Mouse (Mus musculus) liver, embryonic 14.5 days (tissue): ENCODE data around the gene Endou. TPM values are rescaled to one million over a fixed set of nuclear protein-coding genes. Genes with fewer than 3 reads are reported as not detected.

ENCODE experiments used
- ATAC-seq: fragments of 200-750 bp; cut with Nextera tagmentation; 2 replicates; pipeline ENCODE4 v1.8.0; 2017; ENCODE audit warnings: moderate number of reproducible peaks, mild to moderate bottlenecking, moderate library complexity; ENCODE audit not compliant: insufficient read depth
- DNase-seq, 3 experiments: peaks; one replicate each; pipeline ENCODE4 v3.0.0-alpha.2; 2012 to 2013; ENCODE audit warnings: low read depth in 3 of 3, low spot score in 3 of 3
- H3K27ac ChIP-seq: fragments of 300-500 bp; sonication (generic); 2 replicates; pipeline ENCODE4 v1.5.1; 2014; ENCODE audit warnings: moderate library complexity, mild to moderate bottlenecking, control low read depth, inconsistent platforms
- H3K27me3 ChIP-seq: fragments of 300-500 bp; sonication (generic); 2 replicates; pipeline ENCODE4 v1.6.1; 2014; ENCODE audit warnings: mild to moderate bottlenecking, low read length, moderate library complexity; ENCODE audit not compliant: control insufficient read depth, insufficient read depth
- H3K36me3 ChIP-seq: fragments of 300-500 bp; sonication (generic); replicated peaks from 2 replicates; pipeline ENCODE4 v1.6.1; 2014; ENCODE audit warnings: low read depth; ENCODE audit not compliant: control insufficient read depth, insufficient read depth
- H3K4me1 ChIP-seq, 2 experiments: fragments of 200-500 bp in 1 of 2; fragments of 300-500 bp in 1 of 2; sonication (generic) in 1 of 2; replicated peaks; 2 replicates each; pipeline ENCODE4 v1.6.1; 2012 to 2014; ENCODE audit warnings: antibody characterized with exemption in 1 of 2, inconsistent platforms in 1 of 2, low read length in 1 of 2; ENCODE audit not compliant: control insufficient read depth in 2 of 2, insufficient read depth in 2 of 2
- H3K4me2 ChIP-seq: fragments of 300-500 bp; sonication (generic); 2 replicates; pipeline ENCODE4 v1.6.1; 2014; ENCODE audit warnings: low read depth, mild to moderate bottlenecking, control low read depth, moderate library complexity
- H3K4me3 ChIP-seq, 2 experiments: fragments of 200-500 bp in 1 of 2; fragments of 300-500 bp in 1 of 2; sonication (generic) in 1 of 2; 2 replicates each; pipeline ENCODE4 v1.5.1; 2012 to 2014; ENCODE audit warnings: low read depth in 2 of 2, low read length in 2 of 2, mild to moderate bottlenecking in 2 of 2, control low read depth in 1 of 2, inconsistent platforms in 1 of 2, moderate library complexity in 1 of 2; ENCODE audit not compliant: insufficient read depth in 1 of 2
- H3K9ac ChIP-seq: fragments of 300-500 bp; sonication (generic); replicated peaks from 2 replicates; pipeline ENCODE4 v1.6.1; 2014; ENCODE audit warnings: mild to moderate bottlenecking, control low read depth, moderate library complexity
- H3K9me3 ChIP-seq: fragments of 300-500 bp; sonication (generic); 2 replicates; pipeline ENCODE4 v1.6.1; 2016; ENCODE audit warnings: low read length, mixed read lengths; ENCODE audit not compliant: control insufficient read depth
- CTCF ChIP-seq: IDR thresholded peaks from 2 replicates; pipeline ENCODE4 v1.5.1; 2016; ENCODE audit warnings: antibody characterized with exemption, low read depth, control low read depth
- EP300 ChIP-seq: IDR thresholded peaks from 2 replicates; pipeline ENCODE4 v1.6.1; 2016; ENCODE audit warnings: antibody characterized with exemption, low read depth
- WGBS: fragments of 180-500 bp; shearing (Covaris S2); extraction: QIAGEN DNeasy Blood & Tissue Kit; methylation state at CpG from one replicate; pipeline ENCODE4 v1.1.7; 2014; ENCODE audit not compliant: insufficient replicate concordance; 5-methylcytosine and 5-hydroxymethylcytosine counted together
- polyA plus RNA-seq, 2 experiments: library from polyadenylated mRNA; depleted of rRNA in 1 of 2; stranded (reverse) in 1 of 2; unstranded in 1 of 2; fragments of >200 nt; fragmentation: Nextera tagmentation in 1 of 2; extraction: Ambion mirVana in 1 of 2; gene quantifications; 2 replicates each; pipeline versions ENCODE4 v1.2.1 to v1.2.3; 2012 to 2014

Endou gene
- polyA plus RNA-seq (2012; rRNA removed) (0.01 and 0.02 TPM in 2 replicates), polyA plus RNA-seq (2014; fragmentation: Nextera tagmentation; extraction: Ambion mirVana) (not detected in 2 replicates)

GRCm38 (mm10) chr15:97731111-97731510 is at the start of gene Endou:
Gene Endou (minus strand): TSS chr15:97731339.
- WGBS: 71% methylated on average over 8 of the region's 8 CpGs
- Histone ChIP-seq H3K9ac (no peak within 1 kb of the TSS), H3K4me2 (no peak within 1 kb of the TSS), H3K9me3 (no peaks in the 10 kb centered on the region), H3K36me3 (no peaks in the 10 kb centered on the region), H3K27me3 (no peaks in the 10 kb centered on the region), H3K4me3 (no peak within 1 kb of the TSS), H3K4me1 (no peaks in the 10 kb centered on the region), H3K27ac (no peak within 1 kb of the TSS)
- no peak for DNase-seq
- TF ChIP-seq EP300 (no peak), CTCF (no peak)
- ATAC-seq: no peak

DNA sequence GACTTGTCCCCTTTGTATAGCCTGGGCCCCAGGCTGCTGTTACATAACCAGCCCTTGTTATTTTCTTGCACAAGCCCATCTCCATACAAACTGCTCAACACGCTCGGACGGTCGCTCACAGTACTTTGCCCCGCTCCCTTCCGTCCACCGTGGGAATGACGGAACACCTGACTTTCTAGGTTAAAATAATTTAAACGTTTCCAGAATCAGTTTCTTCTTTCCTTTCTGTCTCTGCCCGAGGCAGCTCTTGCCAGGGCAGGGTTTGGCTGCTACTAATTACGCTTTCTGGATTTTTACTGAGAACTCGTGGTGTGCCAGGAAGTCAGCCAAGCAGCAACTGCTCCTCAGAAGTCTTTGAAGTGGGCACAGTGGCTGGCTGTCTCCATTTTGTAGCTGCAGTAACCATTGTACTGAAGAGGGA is 49.5 kb upstream of the Endou start:
- Histone ChIP-seq H3K4me3 (no peak overlapping the region), H3K4me2 (no peak overlapping the region), H3K27ac (no peak overlapping the region), H3K4me1 (peaks cover 4 to 14% of the 10 kb centered on the region in 2 experiments), H3K36me3 (no peaks in the 10 kb centered on the region), H3K27me3 (peaks cover 8% of the 10 kb centered on the region), H3K9me3 (no peaks in the 10 kb centered on the region), H3K9ac (no peak overlapping the region)
- ATAC-seq: no peak
- WGBS: 66% methylated on average over 12 of the region's 12 CpGs
- TF ChIP-seq EP300: no peak
- TF ChIP-seq CTCF: no peak
- DNase-seq: no peak

- no peak overlapping the region for H3K4me2 ChIP-seq
- H3K4me3 ChIP-seq: no peak overlapping the region
- no peak overlapping the region for H3K9ac ChIP-seq
- DNase-seq (no peak), ATAC-seq (no peak)
- no peaks in the 10 kb centered on the region for H3K9me3 ChIP-seq
- peaks cover 0 to 9% of the 10 kb centered on the region in 2 experiments; a peak in 2 of 4 replicates for H3K4me1 ChIP-seq
- no peak for TF ChIP-seq EP300
- TF ChIP-seq CTCF: no peak
- no peak overlapping the region for H3K27ac ChIP-seq
- peaks cover 8% of the 10 kb centered on the region for H3K27me3 ChIP-seq
- H3K36me3 ChIP-seq: no peaks in the 10 kb centered on the region
- WGBS: 63% methylated on average over 1 of the region's 1 CpGs
Measured at GRCm38 (mm10) chr15:97779576-97779975, 48.4 kb upstream of the Endou start.

GRCm38 (mm10) chr15:97778311-97779098 is 47.4 kb upstream of the Endou start, which contains the start of gene Slc48a1:
Gene Slc48a1 (plus strand): TSS chr15:97778520.
- 60% methylated on average over 8 of the region's 8 CpGs for WGBS

DNA sequence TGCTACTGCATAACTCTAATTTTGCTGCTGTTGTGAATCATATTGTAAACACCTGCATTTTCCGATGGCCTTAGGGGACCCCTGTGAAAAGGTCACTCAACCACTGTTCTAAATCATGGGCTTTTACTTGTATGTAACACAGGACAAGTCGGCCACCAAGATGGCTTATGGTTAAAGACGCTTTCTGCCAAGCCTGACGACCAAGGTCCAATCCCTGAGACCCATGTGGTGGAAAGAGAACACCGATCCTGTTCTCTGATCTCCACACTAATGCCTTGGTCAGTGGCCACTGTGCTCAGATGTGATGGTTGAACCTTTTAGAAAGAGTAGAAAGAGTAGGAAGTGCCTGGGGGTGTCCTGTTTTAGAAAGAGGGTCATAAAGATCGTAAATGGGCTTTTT is 45.8 kb upstream of the Endou start:
- Histone ChIP-seq H3K4me3 (no peak overlapping the region), H3K27me3 (peaks cover under 1% of the 10 kb centered on the region; the same call in 1 of the 2 replicates), H3K9ac (no peak overlapping the region), H3K4me2 (no peak overlapping the region), H3K4me1 (peaks cover 0 to 12% of the 10 kb centered on the region in 2 experiments; a peak in 2 of 4 replicates), H3K36me3 (no peaks in the 10 kb centered on the region), H3K9me3 (no peaks in the 10 kb centered on the region), H3K27ac (no peak overlapping the region)
- no peak for DNase-seq
- TF ChIP-seq CTCF (no peak), EP300 (no peak)
- ATAC-seq: no peak
- WGBS: 72% methylated on average over 6 of the region's 6 CpGs

More at GRCm38 (mm10) chr15:97778311-97779098, 47.4 kb upstream of the Endou start, which contains the start of gene Slc48a1:
- Histone ChIP-seq H3K27me3 (peaks cover 8% of the 10 kb centered on the region), H3K4me1 (peaks cover 0 to 10% of the 10 kb centered on the region in 2 experiments; a peak in 2 of 4 replicates), H3K36me3 (no peaks in the 10 kb centered on the region), H3K9me3 (no peaks in the 10 kb centered on the region), H3K4me2 (no peak within 1 kb of the TSS), H3K9ac (no peak within 1 kb of the TSS), H3K27ac (no peak within 1 kb of the TSS), H3K4me3 (no peak within 1 kb of the TSS)
- ATAC-seq (no peak), DNase-seq (no peak)
- TF ChIP-seq CTCF: no peak
- TF ChIP-seq EP300: no peak
